Mouse (Mus musculus): ENCODE measurements around the gene Ascc1. TPM values are rescaled to one million over a fixed set of nuclear protein-coding genes. Genes with fewer than 3 reads are reported as not detected.
A peak's percentile ranks its signal among the peaks of the same experiment; 100 is the strongest.

Gene Ascc1
- 24.1 TPM for polyA plus RNA-seq (2012; fragmentation: generic; extraction: Trizol)
- long read RNA-seq, experiment 1, transcript Ascc1-201 (11 exons, 1,450 nt), result major isoform, 20 of 39 reads
- long read RNA-seq, experiment 1, partial matches to known transcripts, result 6 of 39 reads
- long read RNA-seq, experiment 1, other reads (novel, unspliced or antisense), result 10 of 39 reads
- long read RNA-seq, experiment 2, transcript Ascc1-201 (11 exons, 1,450 nt), result major isoform, 34 of 50 reads
- long read RNA-seq, experiment 2, partial matches to known transcripts, result 1 of 50 reads
- long read RNA-seq, experiment 2, other reads (novel, unspliced or antisense), result 12 of 50 reads

DNA sequence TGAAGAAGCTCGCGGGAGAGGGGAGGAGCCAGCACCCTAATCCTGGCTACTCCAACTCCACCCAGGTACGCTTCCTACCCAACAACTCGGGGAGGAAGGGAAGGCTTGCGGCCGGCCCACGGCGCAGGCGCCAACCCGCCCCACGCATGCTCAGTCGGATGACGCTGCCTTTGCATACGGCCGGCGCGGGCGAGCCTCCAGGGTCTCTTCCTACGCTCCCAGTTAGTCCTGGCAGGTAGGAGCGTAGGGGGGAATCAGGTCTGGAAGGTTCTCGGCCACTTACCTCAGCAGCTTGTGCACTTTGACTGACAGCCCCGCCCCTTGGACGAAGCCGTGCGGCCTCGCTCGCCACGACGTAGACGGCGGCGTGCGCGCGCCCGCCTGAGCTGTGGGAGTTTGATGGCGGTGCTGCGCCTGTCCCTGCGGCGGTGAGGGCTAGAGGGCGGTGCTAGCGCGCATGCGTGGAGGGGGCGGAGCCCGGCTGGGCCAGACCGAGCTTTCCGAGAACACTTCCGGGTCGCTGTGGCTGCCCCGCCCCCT is at the start of gene Ascc1, which contains the start of gene Anapc16:
Ascc1 (plus strand) TSS at position 133 of the 540 bp plus-strand sequence.
Anapc16 (minus strand) TSS at position 463 of the 540 bp plus-strand sequence.
- peaks cover 39% of the 10 kb centered on the region for H3K79me2 ChIP-seq (ENCODE audit: control insufficient read depth, insufficient read depth)
- peaks cover 17% of the 10 kb centered on the region for H3K79me3 ChIP-seq (ENCODE audit: low read depth)
- H3K27me3 ChIP-seq (ENCODE audit: control insufficient read depth, insufficient read depth, insufficient read length), result no peaks in the 10 kb centered on the region
- peak within 1 kb of the TSS; percentile 79 for H3K4me3 ChIP-seq (ENCODE audit: insufficient read depth, poor library complexity, severe bottlenecking)
- H3K36me3 ChIP-seq (ENCODE audit: control insufficient read depth, insufficient read depth), result peaks cover 7% of the 10 kb centered on the region
- TF ChIP-seq USF1 (IDR thresholded peaks at IDR 0.05; ENCODE audit: low read depth) (no peak), MAX (IDR thresholded peaks at IDR 0.05) (peak; percentile 17)
- H3ac ChIP-seq (ENCODE audit: control insufficient read depth, insufficient read length, low read depth), result peak within 1 kb of the TSS; percentile 94

DNA sequence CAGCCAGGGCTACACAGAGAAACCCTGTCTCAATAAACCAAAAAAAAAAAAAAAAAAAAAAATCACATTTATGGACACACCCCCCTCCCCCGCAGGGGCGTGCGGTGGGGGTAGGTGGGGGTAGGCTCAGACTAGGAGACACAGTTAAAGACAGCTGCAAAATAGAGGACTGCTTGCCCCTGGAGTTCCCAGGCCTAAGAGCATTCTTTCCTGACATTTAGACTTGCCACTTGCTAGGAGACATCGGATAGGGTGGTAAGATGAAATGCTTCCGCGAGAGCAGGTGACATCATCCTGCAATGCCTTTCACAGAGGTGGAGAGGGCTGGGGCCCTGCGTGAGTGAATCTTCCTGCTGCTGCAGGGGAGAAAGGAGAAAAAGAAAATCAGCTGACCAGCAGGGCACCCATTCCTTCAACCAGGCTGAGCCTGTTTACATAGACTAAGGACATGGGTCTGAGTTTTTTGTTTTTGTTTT is 49.0 kb upstream of the Ascc1 start:
- H3K4me3 ChIP-seq (ENCODE audit: insufficient read depth, poor library complexity, severe bottlenecking), result no peak overlapping the region
- TF ChIP-seq USF1 (IDR thresholded peaks at IDR 0.05; ENCODE audit: low read depth) (no peak), MAX (IDR thresholded peaks at IDR 0.05) (no peak), MYOG (IDR thresholded peaks at IDR 0.05; ENCODE audit: control insufficient read depth, extremely low read depth, insufficient read length) (no peak), CTCF (IDR thresholded peaks at IDR 0.05; ENCODE audit: control insufficient read depth, insufficient read depth, insufficient read length) (no peak), MYOD1 (IDR thresholded peaks at IDR 0.05; ENCODE audit: control insufficient read depth, insufficient read length, low read depth) (no peak), FOSL1 (IDR thresholded peaks at IDR 0.05; ENCODE audit: insufficient read depth, low read length, poor library complexity, severe bottlenecking) (no peak), CEBPB (IDR thresholded peaks at IDR 0.05; ENCODE audit: low read depth) (no peak)
- H3K36me3 ChIP-seq (ENCODE audit: control insufficient read depth, insufficient read depth), result peaks cover 5% of the 10 kb centered on the region
- peaks cover 21% of the 10 kb centered on the region for H3K79me2 ChIP-seq (ENCODE audit: control insufficient read depth, insufficient read depth)
- H3K79me3 ChIP-seq (ENCODE audit: low read depth), result peaks cover 17% of the 10 kb centered on the region
- no peak overlapping the region for H3ac ChIP-seq (ENCODE audit: control insufficient read depth, insufficient read length, low read depth)
- H3K27me3 ChIP-seq (ENCODE audit: control insufficient read depth, insufficient read depth, insufficient read length), result no peaks in the 10 kb centered on the region

DNA sequence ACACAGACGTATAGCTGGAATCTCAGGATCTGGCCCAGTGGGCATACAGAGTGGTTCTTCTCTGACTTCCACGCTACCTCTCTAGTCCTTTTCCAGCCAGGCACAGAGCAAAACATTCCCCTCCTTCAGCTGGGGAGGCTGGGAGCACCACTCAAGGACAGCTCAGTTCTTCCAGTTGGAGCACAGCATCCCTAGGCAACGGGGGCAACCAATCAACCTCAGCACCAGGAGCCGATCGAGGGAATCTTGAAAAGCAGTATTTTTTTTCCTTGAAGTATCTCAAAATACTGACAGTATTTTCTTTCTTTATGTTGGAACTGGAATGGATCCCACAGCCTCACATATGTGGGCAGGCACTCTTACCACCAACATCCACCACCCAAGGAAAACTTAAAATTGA is 45.9 kb upstream of the Ascc1 start:
- TF ChIP-seq MYOD1 (IDR thresholded peaks at IDR 0.05; ENCODE audit: control insufficient read depth, insufficient read length, low read depth), result no peak
- TF ChIP-seq CEBPB (IDR thresholded peaks at IDR 0.05; ENCODE audit: low read depth), result no peak
- no peak for TF ChIP-seq MYOG (IDR thresholded peaks at IDR 0.05; ENCODE audit: control insufficient read depth, extremely low read depth, insufficient read length)
- no peak for TF ChIP-seq USF1 (IDR thresholded peaks at IDR 0.05; ENCODE audit: low read depth)
- TF ChIP-seq MAX (IDR thresholded peaks at IDR 0.05), result no peak
- TF ChIP-seq FOSL1 (IDR thresholded peaks at IDR 0.05; ENCODE audit: insufficient read depth, low read length, poor library complexity, severe bottlenecking), result no peak
- TF ChIP-seq CTCF (IDR thresholded peaks at IDR 0.05; ENCODE audit: control insufficient read depth, insufficient read depth, insufficient read length), result no peak
- H3K27me3 ChIP-seq (ENCODE audit: control insufficient read depth, insufficient read depth, insufficient read length), result no peaks in the 10 kb centered on the region
- H3ac ChIP-seq (ENCODE audit: control insufficient read depth, insufficient read length, low read depth), result no peak overlapping the region
- H3K36me3 ChIP-seq (ENCODE audit: control insufficient read depth, insufficient read depth), result no peaks in the 10 kb centered on the region
- no peak overlapping the region for H3K4me3 ChIP-seq (ENCODE audit: insufficient read depth, poor library complexity, severe bottlenecking)
- H3K79me3 ChIP-seq (ENCODE audit: low read depth), result no peaks in the 10 kb centered on the region
- no peaks in the 10 kb centered on the region for H3K79me2 ChIP-seq (ENCODE audit: control insufficient read depth, insufficient read depth)

GRCm38 (mm10) chr10:59957171-59958149 is 45.1 kb upstream of the Ascc1 start:
- Histone ChIP-seq H3K4me3 (ENCODE audit: insufficient read depth, poor library complexity, severe bottlenecking) (no peak overlapping the region), H3K79me2 (ENCODE audit: control insufficient read depth, insufficient read depth) (no peaks in the 10 kb centered on the region), H3K36me3 (ENCODE audit: control insufficient read depth, insufficient read depth) (no peaks in the 10 kb centered on the region), H3K79me3 (ENCODE audit: low read depth) (no peaks in the 10 kb centered on the region), H3K27me3 (ENCODE audit: control insufficient read depth, insufficient read depth, insufficient read length) (no peaks in the 10 kb centered on the region), H3ac (ENCODE audit: control insufficient read depth, insufficient read length, low read depth) (no peak overlapping the region)
- no peak for TF ChIP-seq USF1 (IDR thresholded peaks at IDR 0.05; ENCODE audit: low read depth)
- no peak for TF ChIP-seq CTCF (IDR thresholded peaks at IDR 0.05; ENCODE audit: control insufficient read depth, insufficient read depth, insufficient read length)
- TF ChIP-seq MYOD1 (IDR thresholded peaks at IDR 0.05; ENCODE audit: control insufficient read depth, insufficient read length, low read depth), result no peak
- no peak for TF ChIP-seq FOSL1 (IDR thresholded peaks at IDR 0.05; ENCODE audit: insufficient read depth, low read length, poor library complexity, severe bottlenecking)
- no peak for TF ChIP-seq MYOG (IDR thresholded peaks at IDR 0.05; ENCODE audit: control insufficient read depth, extremely low read depth, insufficient read length)
- TF ChIP-seq MAX (IDR thresholded peaks at IDR 0.05), result no peak
- TF ChIP-seq CEBPB (IDR thresholded peaks at IDR 0.05; ENCODE audit: low read depth), result no peak

DNA sequence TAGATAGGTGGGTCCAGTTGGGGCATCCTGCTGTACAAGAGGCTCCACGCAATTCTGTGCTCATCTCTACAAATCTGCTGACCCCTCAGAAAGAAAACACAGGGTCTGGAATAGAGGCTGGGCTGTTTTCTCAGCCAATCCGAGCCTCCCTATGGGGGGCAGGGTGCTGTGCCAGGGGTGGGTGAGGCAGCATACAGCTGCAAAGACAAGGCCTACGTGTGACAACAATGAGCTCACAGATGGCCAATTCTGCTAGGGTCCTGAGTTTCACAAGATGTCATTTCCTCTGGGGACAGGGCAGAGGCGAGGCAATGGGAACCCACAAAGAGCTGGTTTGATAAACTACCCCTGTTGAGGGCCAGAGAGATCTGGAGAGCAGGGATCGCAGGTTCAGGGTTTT is 44.1 kb upstream of the Ascc1 start:
- TF ChIP-seq CTCF (IDR thresholded peaks at IDR 0.05; ENCODE audit: control insufficient read depth, insufficient read depth, insufficient read length), result no peak
- TF ChIP-seq MAX (IDR thresholded peaks at IDR 0.05), result no peak
- TF ChIP-seq USF1 (IDR thresholded peaks at IDR 0.05; ENCODE audit: low read depth), result no peak
- TF ChIP-seq MYOD1 (IDR thresholded peaks at IDR 0.05; ENCODE audit: control insufficient read depth, insufficient read length, low read depth), result no peak
- TF ChIP-seq MYOG (IDR thresholded peaks at IDR 0.05; ENCODE audit: control insufficient read depth, extremely low read depth, insufficient read length), result no peak
- no peak for TF ChIP-seq CEBPB (IDR thresholded peaks at IDR 0.05; ENCODE audit: low read depth)
- TF ChIP-seq FOSL1 (IDR thresholded peaks at IDR 0.05; ENCODE audit: insufficient read depth, low read length, poor library complexity, severe bottlenecking), result no peak
- Histone ChIP-seq H3K79me2 (ENCODE audit: control insufficient read depth, insufficient read depth) (no peaks in the 10 kb centered on the region), H3K27me3 (ENCODE audit: control insufficient read depth, insufficient read depth, insufficient read length) (no peaks in the 10 kb centered on the region), H3K79me3 (ENCODE audit: low read depth) (no peaks in the 10 kb centered on the region), H3K36me3 (ENCODE audit: control insufficient read depth, insufficient read depth) (no peaks in the 10 kb centered on the region), H3K4me3 (ENCODE audit: insufficient read depth, poor library complexity, severe bottlenecking) (no peak overlapping the region), H3ac (ENCODE audit: control insufficient read depth, insufficient read length, low read depth) (no peak overlapping the region)

Data from C2C12 (cell line).